Mouse (Mus musculus): ENCODE measurements around the gene Defb25. TPM values are rescaled to one million over a fixed set of nuclear protein-coding genes. Genes with fewer than 3 reads are reported as not detected.
"Not testable (repeated sequence)": the region's sequence is repeated elsewhere in the genome, so short reads cannot be mapped to it uniquely, and the experiment has no call there.

Gene Defb25
- not detected in 2 replicates for polyA plus RNA-seq (2012; ENCODE audit: insufficient read depth, insufficient read length, low replicate concordance, missing spikeins)

GRCm38 (mm10) chr2:152622953-152623352 lies at the start of gene Defb25:
TSS of gene Defb25 (minus strand) at chr2:152623053.
- H3K4me1 ChIP-seq (ENCODE audit: control insufficient read depth, insufficient read depth, low read length) = peaks cover 11% of the 10 kb centered on the region
- H3K4me3 ChIP-seq (ENCODE audit: insufficient read depth, low read depth, low read length) = no peak within 1 kb of the TSS
- TF ChIP-seq CTCF (IDR thresholded peaks at IDR 0.05; ENCODE audit: insufficient read depth, low read depth, low read length) = no peak
- no peak for TF ChIP-seq POLR2A (IDR thresholded peaks at IDR 0.05; ENCODE audit: insufficient read depth, low read depth, low read length)
- WGBS = 85% methylated on average over 7 of the region's 7 CpGs
- H3K27ac ChIP-seq (ENCODE audit: insufficient read depth, low read depth, low read length) = no peak within 1 kb of the TSS

DNA sequence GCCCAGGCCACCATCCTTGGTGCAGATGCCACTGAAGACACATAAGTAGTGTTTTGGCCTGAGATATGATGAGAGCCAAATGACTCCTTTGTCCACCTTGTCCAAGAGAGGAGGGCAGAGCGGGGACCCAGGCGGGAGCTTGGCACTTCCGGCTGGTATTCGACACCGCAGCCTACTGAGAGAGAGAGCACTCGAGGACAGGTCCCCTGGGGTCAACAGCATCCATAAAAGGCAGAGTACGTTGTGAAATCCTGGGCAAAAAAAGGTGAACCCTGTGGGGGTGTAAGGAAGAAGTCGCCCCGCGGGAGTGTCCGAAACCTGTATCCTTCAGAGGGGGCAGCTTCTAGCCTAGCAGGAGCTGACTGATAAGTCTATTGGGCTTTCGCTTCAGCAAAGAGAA lies 49.3 kb upstream of the Defb25 start:
- 68% methylated on average over 12 of the region's 12 CpGs for WGBS

GRCm38 (mm10) chr2:152671642-152671999 lies 48.8 kb upstream of the Defb25 start:
- 12% methylated on average over 5 of the region's 5 CpGs for WGBS
- H3K27ac ChIP-seq (ENCODE audit: insufficient read depth, low read depth, low read length) = no peak overlapping the region
- TF ChIP-seq CTCF (IDR thresholded peaks at IDR 0.05; ENCODE audit: insufficient read depth, low read depth, low read length) = no peak
- TF ChIP-seq POLR2A (IDR thresholded peaks at IDR 0.05; ENCODE audit: insufficient read depth, low read depth, low read length) = no peak

More for the DNA sequence above, 49.3 kb upstream of the Defb25 start:
- Histone ChIP-seq H3K27ac (ENCODE audit: insufficient read depth, low read depth, low read length) (no peak overlapping the region), H3K4me3 (ENCODE audit: insufficient read depth, low read depth, low read length) (0 out of 2 replicates have a peak overlapping the region, but pooled peaks have one; percentile 82), H3K4me1 (ENCODE audit: control insufficient read depth, insufficient read depth, low read length) (peaks cover 31% of the 10 kb centered on the region)
- TF ChIP-seq CTCF (IDR thresholded peaks at IDR 0.05; ENCODE audit: insufficient read depth, low read depth, low read length) = no peak
- TF ChIP-seq POLR2A (IDR thresholded peaks at IDR 0.05; ENCODE audit: insufficient read depth, low read depth, low read length) = no peak

GRCm38 (mm10) chr2:152670983-152671641 lies 48.3 kb upstream of the Defb25 start:
- H3K27ac ChIP-seq (ENCODE audit: insufficient read depth, low read depth, low read length) = peak overlapping the region; percentile 40; the same call in 1 of the 2 replicates
- H3K4me3 ChIP-seq (ENCODE audit: insufficient read depth, low read depth, low read length) = peak overlapping the region; percentile 82
- TF ChIP-seq POLR2A (IDR thresholded peaks at IDR 0.05; ENCODE audit: insufficient read depth, low read depth, low read length) (no peak), CTCF (IDR thresholded peaks at IDR 0.05; ENCODE audit: insufficient read depth, low read depth, low read length) (no peak)
- peaks cover 31% of the 10 kb centered on the region for H3K4me1 ChIP-seq (ENCODE audit: control insufficient read depth, insufficient read depth, low read length)
- whole genome bisulfite sequencing = 35% methylated on average over 9 of the region's 9 CpGs

More at GRCm38 (mm10) chr2:152671642-152671999, 48.8 kb upstream of the Defb25 start:
- H3K4me3 ChIP-seq (ENCODE audit: insufficient read depth, low read depth, low read length) = peak overlapping the region; percentile 82
- peaks cover 31% of the 10 kb centered on the region for H3K4me1 ChIP-seq (ENCODE audit: control insufficient read depth, insufficient read depth, low read length)

- peaks cover 28% of the 10 kb centered on the region for H3K4me1 ChIP-seq (ENCODE audit: control insufficient read depth, insufficient read depth, low read length)
- TF ChIP-seq POLR2A (IDR thresholded peaks at IDR 0.05; ENCODE audit: insufficient read depth, low read depth, low read length) (no peak; the same call in none of the 2 replicates), CTCF (IDR thresholded peaks at IDR 0.05; ENCODE audit: insufficient read depth, low read depth, low read length) (no peak)
- H3K27ac ChIP-seq (ENCODE audit: insufficient read depth, low read depth, low read length) = peak overlapping the region; percentile 68
- WGBS = 1% methylated on average over 46 of the region's 46 CpGs
- peak overlapping the region; percentile 82 for H3K4me3 ChIP-seq (ENCODE audit: insufficient read depth, low read depth, low read length)
These were observed 47.0 kb upstream of the Defb25 start for GRCm38 (mm10) chr2:152669639-152670484.

DNA sequence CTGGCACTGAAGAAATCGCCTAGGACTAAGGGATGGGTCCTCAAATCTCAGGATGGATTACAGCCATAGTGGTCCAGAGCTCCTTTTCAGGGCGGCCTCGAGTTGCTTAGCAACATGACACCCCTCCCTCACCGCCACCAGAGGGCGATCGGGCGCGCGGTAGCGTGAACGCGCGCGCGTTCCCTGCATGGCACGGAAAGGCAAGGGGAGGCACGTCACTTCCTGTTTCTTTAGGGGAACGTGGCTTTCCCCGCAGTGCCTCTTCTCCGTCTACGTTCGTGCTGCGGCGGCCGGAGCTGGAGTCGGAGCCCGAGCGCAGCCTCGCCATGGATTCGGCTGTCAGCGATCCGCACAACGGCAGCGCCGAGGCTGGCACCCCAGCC lies 46.4 kb upstream of the Defb25 start, which contains the start of gene H13:
Gene H13, plus strand, starts transcription at position 206 of the 383 bp plus-strand sequence.
- peaks cover 28% of the 10 kb centered on the region for H3K4me1 ChIP-seq (ENCODE audit: control insufficient read depth, insufficient read depth, low read length)
- H3K27ac ChIP-seq (ENCODE audit: insufficient read depth, low read depth, low read length) = peak within 1 kb of the TSS; percentile 68
- H3K4me3 ChIP-seq (ENCODE audit: insufficient read depth, low read depth, low read length) = peak within 1 kb of the TSS; percentile 82
- WGBS = under 1% methylated on average over 35 of the region's 35 CpGs
- peak; percentile 75 for TF ChIP-seq POLR2A (IDR thresholded peaks at IDR 0.05; ENCODE audit: insufficient read depth, low read depth, low read length)
- peak; percentile 80 for TF ChIP-seq CTCF (IDR thresholded peaks at IDR 0.05; ENCODE audit: insufficient read depth, low read depth, low read length)

- H3K4me3 ChIP-seq (ENCODE audit: insufficient read depth, low read depth, low read length); H3K4me1 ChIP-seq (ENCODE audit: control insufficient read depth, insufficient read depth, low read length); H3K27ac ChIP-seq (ENCODE audit: insufficient read depth, low read depth, low read length): not testable (repeated sequence)
- 78% methylated on average over 3 of the region's 3 CpGs for WGBS
These were observed 43.3 kb upstream of the Defb25 start for GRCm38 (mm10) chr2:152666191-152666590.

DNA sequence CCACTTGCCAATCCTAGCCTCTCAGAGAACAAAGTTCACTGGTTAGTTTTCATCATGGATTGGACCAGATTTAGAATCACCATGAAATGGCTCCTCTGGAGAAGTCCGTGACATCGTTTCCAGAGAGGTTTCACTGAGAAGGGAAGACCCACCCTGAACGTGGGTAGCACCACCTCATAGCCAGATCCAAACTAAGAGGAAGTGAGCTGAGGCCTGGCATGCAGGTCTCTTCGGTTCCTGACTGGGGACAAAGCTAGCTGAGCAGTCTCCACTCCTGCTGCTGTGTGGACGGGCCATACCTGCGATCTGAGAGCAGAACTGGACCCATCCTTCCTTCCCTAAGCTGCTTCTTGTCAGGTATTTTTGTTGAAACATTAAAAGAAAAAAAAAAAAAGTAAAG lies 38.3 kb upstream of the Defb25 start:
- no peak overlapping the region for H3K4me3 ChIP-seq (ENCODE audit: insufficient read depth, low read depth, low read length)
- 80% methylated on average over 6 of the region's 6 CpGs for WGBS
- H3K4me1 ChIP-seq (ENCODE audit: control insufficient read depth, insufficient read depth, low read length) = no peaks in the 10 kb centered on the region
- TF ChIP-seq CTCF (IDR thresholded peaks at IDR 0.05; ENCODE audit: insufficient read depth, low read depth, low read length) = no peak
- no peak overlapping the region for H3K27ac ChIP-seq (ENCODE audit: insufficient read depth, low read depth, low read length)

GRCm38 (mm10) chr2:152657398-152657797 lies 34.5 kb upstream of the Defb25 start:
- Histone ChIP-seq H3K4me1 (ENCODE audit: control insufficient read depth, insufficient read depth, low read length) (peaks cover 10% of the 10 kb centered on the region), H3K27ac (ENCODE audit: insufficient read depth, low read depth, low read length) (no peak overlapping the region), H3K4me3 (ENCODE audit: insufficient read depth, low read depth, low read length) (no peak overlapping the region)
- no peak for TF ChIP-seq POLR2A (IDR thresholded peaks at IDR 0.05; ENCODE audit: insufficient read depth, low read depth, low read length)
- no peak for TF ChIP-seq CTCF (IDR thresholded peaks at IDR 0.05; ENCODE audit: insufficient read depth, low read depth, low read length)
- WGBS = 65% methylated on average over 10 of the region's 10 CpGs

All from olfactory bulb, adult 2 months (tissue).